Mouse (Mus musculus): ENCODE measurements around the gene Fthl17f.
"Not testable (repeated sequence)": the region's sequence is repeated elsewhere in the genome, so short reads cannot be mapped to it uniquely, and the experiment has no call there.

Gene Fthl17f

GRCm38 (mm10) chrX:9062715-9063114, at the start of gene Fthl17f:
Gene Fthl17f, plus strand, starts transcription at chrX:9063015.
- DNase-seq (ENCODE audit: extremely low read depth, insufficient read length, low spot score), result not testable (repeated sequence)

- DNase-seq (ENCODE audit: extremely low read depth, insufficient read length, low spot score), result no peak
Observed at GRCm38 (mm10) chrX:9016079-9016478, 46.7 kb upstream of the Fthl17f start.

GRCm38 (mm10) chrX:9019481-9019880, 43.3 kb upstream of the Fthl17f start:
- DNase-seq (ENCODE audit: extremely low read depth, insufficient read length, low spot score), result no peak

- DNase-seq (ENCODE audit: extremely low read depth, insufficient read length, low spot score), result not testable (repeated sequence)
Observed at GRCm38 (mm10) chrX:9033193-9033592, 29.6 kb upstream of the Fthl17f start, which contains the start of gene Fthl17e. Gene Fthl17e, plus strand, starts transcription at chrX:9033493.

- DNase-seq (ENCODE audit: extremely low read depth, insufficient read length, low spot score), result not testable (repeated sequence)
Observed at GRCm38 (mm10) chrX:9041611-9042010, 21.2 kb upstream of the Fthl17f start.

- DNase-seq (ENCODE audit: extremely low read depth, insufficient read length, low spot score), result not testable (repeated sequence)
Observed at GRCm38 (mm10) chrX:9060952-9061351, 1.9 kb upstream of the Fthl17f start.

GRCm38 (mm10) chrX:9062101-9062500, 714 bp upstream of the Fthl17f start:
- DNase-seq (ENCODE audit: extremely low read depth, insufficient read length, low spot score), result no peak

GRCm38 (mm10) chrX:9077699-9078098, 14.9 kb downstream of the Fthl17f start:
- not testable (repeated sequence) for DNase-seq (ENCODE audit: extremely low read depth, insufficient read length, low spot score)

- DNase-seq (ENCODE audit: extremely low read depth, insufficient read length, low spot score), result not testable (repeated sequence)
Observed at GRCm38 (mm10) chrX:9095066-9095465, 32.3 kb downstream of the Fthl17f start.

- no peak for DNase-seq (ENCODE audit: extremely low read depth, insufficient read length, low spot score)
Observed at GRCm38 (mm10) chrX:9104262-9104661, 41.4 kb downstream of the Fthl17f start, which contains the start of gene 4930402K13Rik. Gene 4930402K13Rik, plus strand, starts transcription at chrX:9104562.

GRCm38 (mm10) chrX:9110381-9110780, 47.6 kb downstream of the Fthl17f start:
- no peak for DNase-seq (ENCODE audit: extremely low read depth, insufficient read length, low spot score)

All from 3134 (cell line).